Mouse (Mus musculus) gastrocnemius, postnatal 14 days (tissue): Measurements from ENCODE around the gene Satb2. TPM values are rescaled to one million over a fixed set of nuclear protein-coding genes. Genes with fewer than 3 reads are reported as not detected.
A peak's percentile ranks its signal among the peaks of the same experiment; 100 is the strongest.

Experiments
- DNase-seq: peaks from one replicate; pipeline ENCODE4 v3.0.0; 2021; ENCODE audit warnings: mixed read lengths
- intact Hi-C: fragments of 180-260 bp; cut with DNase I; formaldehyde crosslinking; loops from one replicate; pipeline ENCODE4 v1.15.1; 2025; ENCODE audit warnings: low total_unique reads
- long read RNA-seq, 2 experiments: library from polyadenylated mRNA; stranded (forward); transcript quantifications; one replicate each; pipeline ENCODE4 v2.0.0; 2021
- total RNA-seq, 2 experiments: library from RNA; stranded (reverse); gene quantifications; 2 replicates each; pipeline ENCODE4 v1.2.3; 2021

Satb2 gene
- under 1 TPM; 0.35 to 0.40 TPM for total RNA-seq
- long read RNA-seq, experiment 1 = 0 reads
- long read RNA-seq, experiment 2 = 0 reads

DNA sequence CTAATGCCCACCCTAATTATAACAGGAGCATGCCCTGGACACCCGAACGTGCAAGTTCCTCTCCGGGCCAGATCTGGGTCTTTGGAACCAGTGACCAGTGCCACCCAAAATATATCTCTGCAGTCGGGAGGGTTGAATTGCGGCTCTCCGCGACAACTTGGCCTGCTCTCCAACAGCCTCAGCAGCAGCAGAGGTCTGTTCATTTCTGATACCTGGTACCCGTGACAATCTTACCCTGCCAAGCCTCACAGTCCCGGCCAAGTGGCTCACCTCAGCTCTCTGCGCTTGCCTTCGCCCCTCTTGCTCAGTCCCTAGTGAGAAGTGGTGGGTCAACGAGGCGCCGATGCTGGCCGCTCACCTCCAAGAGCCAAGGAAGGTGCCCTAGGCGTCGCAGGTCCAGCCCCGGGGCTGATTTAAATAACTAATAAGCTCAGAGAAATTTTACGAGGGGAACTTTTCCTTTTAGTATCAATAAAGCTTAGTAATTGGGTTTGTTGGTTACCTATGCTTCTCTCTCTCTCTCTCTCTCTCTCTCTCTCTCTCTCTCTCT, at the start of gene Satb2:
Gene Satb2, minus strand, starts transcription at position 500 of the 550 bp plus-strand sequence.
- DNase-seq = no peak
- intact Hi-C loops = no loop called here

DNA sequence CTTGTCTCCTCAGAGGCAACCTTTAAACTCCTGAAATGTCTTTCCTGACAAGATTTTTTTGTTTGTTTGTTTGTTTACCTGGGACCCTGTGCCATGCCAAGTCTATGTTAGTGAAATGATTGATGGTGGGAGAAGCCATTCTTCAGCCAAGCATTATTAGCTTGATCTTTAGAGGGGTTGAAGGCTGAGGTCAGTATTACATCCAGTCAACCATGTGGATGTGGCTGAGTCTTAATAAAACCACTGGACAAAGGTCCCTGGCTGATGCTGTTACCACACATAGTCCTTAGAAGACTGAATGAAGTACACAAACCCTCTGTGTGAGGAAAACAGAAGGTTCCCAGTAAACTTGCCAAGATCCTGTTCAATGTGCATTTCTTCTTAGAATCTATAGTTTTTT, 40.5 kb upstream of the Satb2 start:
- intact Hi-C loops = no loop called here

GRCm38 (mm10) chr1:57013856-57014255, 35.4 kb upstream of the Satb2 start:
- no peak for DNase-seq
- intact Hi-C loops = no loop called here

More for the DNA sequence above, 40.5 kb upstream of the Satb2 start:
- DNase-seq = no peak

DNA sequence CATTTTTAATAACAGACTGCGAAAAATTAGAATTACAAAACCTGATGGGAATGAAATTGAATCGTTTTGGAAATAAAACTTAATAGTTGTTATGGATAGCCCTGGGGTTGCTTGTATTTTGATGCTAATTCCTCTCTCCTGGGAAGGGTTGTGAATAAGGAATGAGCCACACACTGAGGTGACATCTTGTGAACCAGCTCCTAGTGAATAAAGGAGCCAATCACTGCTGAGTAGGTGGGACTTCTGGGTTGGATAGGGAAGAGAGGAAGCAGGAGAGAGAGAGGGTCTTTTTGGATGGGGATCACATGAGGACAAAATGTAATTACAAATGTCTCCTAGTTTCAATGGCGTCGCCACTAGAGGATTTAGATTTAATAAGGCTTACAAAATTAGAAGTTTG, 30.7 kb upstream of the Satb2 start:
- intact Hi-C loops = no loop called here
- no peak for DNase-seq

DNA sequence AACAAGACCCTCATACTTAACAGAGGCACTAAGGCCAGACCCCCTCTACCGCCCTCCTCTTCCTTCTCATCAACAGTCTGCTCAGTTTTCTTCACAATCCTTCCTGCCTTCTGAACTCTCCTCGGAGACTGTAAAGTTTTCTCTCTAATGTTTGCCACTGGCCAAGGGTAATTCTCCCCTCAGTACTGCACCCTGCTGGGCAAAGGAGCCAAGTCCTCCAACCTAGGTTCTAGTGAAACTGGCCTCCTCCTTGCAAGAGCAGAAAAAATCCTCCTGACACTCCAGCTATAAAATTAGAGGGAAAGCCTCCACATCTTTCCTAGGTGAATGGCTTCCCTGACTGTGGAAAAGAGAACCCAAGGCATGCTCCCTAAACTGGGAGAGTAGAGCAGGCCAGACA, 16.6 kb upstream of the Satb2 start:
- no peak for DNase-seq

DNA sequence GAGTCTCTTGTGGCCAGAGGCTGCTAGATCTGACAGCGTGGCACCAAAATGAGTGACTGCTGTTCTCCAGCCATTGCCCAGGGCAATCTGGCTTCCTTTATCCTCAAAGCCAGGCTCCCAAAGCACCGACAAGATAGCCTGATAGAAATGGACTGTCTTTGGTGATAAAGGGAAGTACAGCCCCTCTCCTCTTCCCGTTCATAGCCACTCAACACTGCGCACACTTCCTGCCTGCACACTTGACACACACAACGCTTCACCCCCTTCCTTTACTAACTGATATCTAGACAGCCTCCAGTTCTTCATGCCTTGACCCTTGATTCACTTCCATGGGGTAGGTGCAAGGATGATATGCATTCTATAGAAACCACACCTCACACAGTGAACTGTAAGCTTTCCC, 13.9 kb upstream of the Satb2 start:
- intact Hi-C loops = no loop called here
- no peak for DNase-seq

More for the DNA sequence above, 16.6 kb upstream of the Satb2 start:
- intact Hi-C loops = no loop called here

DNA sequence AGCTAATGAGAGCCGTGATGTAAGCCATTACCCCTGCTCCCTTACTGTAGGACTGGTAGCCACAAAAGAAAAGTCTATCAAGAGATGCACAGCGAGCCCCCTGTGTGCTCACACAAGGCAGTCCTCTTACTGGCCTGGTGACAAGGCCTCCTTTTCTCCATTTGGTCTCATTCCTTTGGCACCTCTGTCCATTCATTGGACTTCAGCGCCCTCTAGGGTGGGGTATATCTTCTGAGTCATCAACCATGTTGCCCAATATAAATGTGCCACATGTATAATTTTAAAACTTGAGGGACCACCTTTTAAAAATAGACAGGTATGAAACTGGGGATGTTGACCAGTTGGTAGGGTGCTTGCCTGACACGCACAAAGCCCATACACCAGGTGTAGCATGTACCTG, 13.2 kb upstream of the Satb2 start:
- intact Hi-C loops = no loop called here
- DNase-seq = no peak

- intact Hi-C loops = no loop called here
- DNase-seq = no peak
Observed at GRCm38 (mm10) chr1:56984483-56984810, 6.0 kb upstream of the Satb2 start.

DNA sequence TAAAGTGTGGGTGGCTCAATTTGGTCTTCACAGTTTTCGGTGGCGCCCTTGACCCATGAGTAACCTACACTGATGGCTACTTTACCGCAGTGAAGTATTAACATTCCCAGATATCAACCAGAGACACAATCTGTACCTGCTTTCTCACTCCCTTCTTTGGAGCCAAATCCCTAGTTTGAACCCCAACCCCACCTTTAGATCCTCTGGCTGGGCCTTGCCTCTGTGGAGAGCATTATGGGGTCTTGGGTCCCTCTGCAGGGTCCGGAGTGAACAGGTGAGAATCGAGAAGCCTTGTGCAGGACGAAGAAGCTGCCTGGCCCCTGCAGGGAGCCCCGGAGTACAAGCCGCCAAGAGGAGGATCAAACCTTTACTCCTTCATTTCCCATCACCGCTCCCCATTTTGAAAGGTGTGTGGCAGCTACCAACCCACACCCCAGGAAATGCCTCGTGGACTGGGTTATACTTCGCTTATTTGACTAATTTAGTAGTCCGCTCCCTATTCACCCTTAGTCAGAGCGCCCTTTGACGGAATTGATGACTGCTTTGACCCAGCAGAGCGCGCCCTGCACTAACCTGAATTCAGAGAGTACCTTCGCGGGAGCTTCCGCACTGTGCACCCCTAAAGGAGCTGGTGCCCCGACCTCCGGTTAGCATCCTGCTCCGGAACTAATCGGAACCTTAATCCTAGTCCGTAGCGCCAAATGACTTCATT, 5.5 kb upstream of the Satb2 start:
- DNase-seq = no peak
- intact Hi-C loops = no loop called here

GRCm38 (mm10) chr1:56983100-56983590, 4.7 kb upstream of the Satb2 start:
- intact Hi-C loops = no loop called here

GRCm38 (mm10) chr1:56982631-56983030, 4.2 kb upstream of the Satb2 start:
- intact Hi-C loops = no loop called here
- no peak for DNase-seq

More at GRCm38 (mm10) chr1:56983100-56983590, 4.7 kb upstream of the Satb2 start:
- DNase-seq = no peak

GRCm38 (mm10) chr1:56981947-56982555, 3.6 kb upstream of the Satb2 start:
- intact Hi-C loops = no loop called here
- DNase-seq = no peak

GRCm38 (mm10) chr1:56981508-56981907, 3.1 kb upstream of the Satb2 start:
- intact Hi-C loops = no loop called here
- DNase-seq = no peak

- intact Hi-C loops = no loop called here
- DNase-seq = no peak
Observed at GRCm38 (mm10) chr1:56980631-56981275, 2.3 kb upstream of the Satb2 start.

GRCm38 (mm10) chr1:56979531-56980395, 1.3 kb upstream of the Satb2 start:
- no peak for DNase-seq
- intact Hi-C loops = no loop called here

- intact Hi-C loops = no loop called here
- peak; percentile 65 for DNase-seq
Observed at GRCm38 (mm10) chr1:56977201-56978100, 999 bp downstream of the Satb2 start.

DNA sequence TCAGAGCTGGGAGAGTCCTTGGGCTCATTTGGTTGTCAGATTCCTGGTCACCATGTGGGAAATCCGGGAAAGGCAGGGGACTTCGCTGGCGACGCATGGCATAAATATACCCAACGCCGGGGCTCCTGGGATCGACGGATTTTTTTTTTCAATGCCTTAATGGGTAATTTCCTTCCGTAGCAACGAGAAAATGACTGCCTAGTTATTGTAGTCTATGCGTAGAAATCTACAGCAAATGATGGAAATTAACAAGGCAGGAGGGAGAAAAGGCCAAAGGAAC, 1.7 kb downstream of the Satb2 start:
- no peak for DNase-seq
- intact Hi-C loops = no loop called here

DNA sequence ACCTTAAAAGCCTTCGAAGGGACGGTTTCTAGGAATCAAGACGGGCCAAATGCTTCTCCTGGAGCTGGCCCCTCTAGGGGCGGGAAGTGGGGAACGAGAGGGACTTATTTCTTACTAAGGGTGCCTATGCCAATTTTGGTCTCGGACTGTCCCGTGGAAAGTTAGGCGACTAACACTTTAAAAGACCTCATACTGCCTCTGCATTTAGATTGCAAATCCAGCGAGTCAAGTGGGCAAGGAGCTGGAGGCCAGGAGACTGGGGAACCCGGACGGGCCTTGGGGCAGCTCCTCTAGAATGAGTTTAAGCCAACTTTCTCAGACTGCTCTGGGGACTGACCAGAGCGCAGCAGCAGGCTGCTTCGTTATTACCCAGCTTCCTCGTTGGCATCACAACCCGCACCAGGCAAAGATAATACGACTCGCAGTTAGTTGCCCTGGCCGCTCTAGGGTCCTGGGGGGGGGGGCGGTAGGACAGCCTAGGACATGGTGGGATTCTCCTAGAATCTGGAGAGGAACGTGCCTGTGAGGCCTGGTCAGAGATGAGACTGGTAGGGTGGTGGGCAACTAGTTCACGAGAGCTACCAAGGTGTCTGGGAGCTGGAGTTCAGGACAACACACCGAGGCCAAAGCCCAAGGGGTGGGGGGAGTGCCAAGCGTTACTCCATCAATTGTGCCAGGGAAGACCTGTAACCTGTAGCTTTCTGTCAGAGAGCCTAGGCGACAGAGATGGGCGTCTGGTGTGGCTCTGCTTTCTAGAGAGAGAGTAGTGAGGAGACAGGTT, 2.2 kb downstream of the Satb2 start:
- intact Hi-C loops = no loop called here
- no peak for DNase-seq
